Mouse (Mus musculus): ENCODE results near the gene Slc35g1. TPM values are rescaled to one million over a fixed set of nuclear protein-coding genes. Genes with fewer than 3 reads are reported as not detected.

The Slc35g1 gene
- polyA plus RNA-seq, 1 experiment from 2014 or later: 0.99 TPM

GRCm38 (mm10) chr19:38430475-38430874 lies 34.7 kb downstream of the Slc35g1 start:
- Histone ChIP-seq H3K4me1 (ENCODE audit: control insufficient read depth, insufficient read depth, low read depth, low read length) (no peaks in the 10 kb centered on the region), H3K4me3 (ENCODE audit: low read length) (no peak overlapping the region), H3K9me3 (ENCODE audit: control insufficient read depth, low read length) (no peaks in the 10 kb centered on the region), H3K27ac (ENCODE audit: low read depth, low read length) (no peak overlapping the region), H3K36me3 (ENCODE audit: control insufficient read depth, insufficient read depth, low read length) (no peaks in the 10 kb centered on the region), H3K4me2 (ENCODE audit: low read length) (no peak overlapping the region), H3K9ac (ENCODE audit: low read depth, low read length) (no peak overlapping the region), H3K27me3 (replicated peaks; ENCODE audit: control insufficient read depth, insufficient read depth, low read length) (no peaks in the 10 kb centered on the region)
- 85% methylated on average over 8 of the region's 8 CpGs for WGBS
- ATAC-seq: no peak

GRCm38 (mm10) chr19:38431326-38431725 lies 35.5 kb downstream of the Slc35g1 start:
- H3K36me3 ChIP-seq (ENCODE audit: control insufficient read depth, insufficient read depth, low read length): no peaks in the 10 kb centered on the region
- no peaks in the 10 kb centered on the region for H3K9me3 ChIP-seq (ENCODE audit: control insufficient read depth, low read length)
- no peaks in the 10 kb centered on the region for H3K27me3 ChIP-seq (replicated peaks; ENCODE audit: control insufficient read depth, insufficient read depth, low read length)
- H3K9ac ChIP-seq (ENCODE audit: low read depth, low read length): no peak overlapping the region
- no peak overlapping the region for H3K4me2 ChIP-seq (ENCODE audit: low read length)
- no peaks in the 10 kb centered on the region for H3K4me1 ChIP-seq (ENCODE audit: control insufficient read depth, insufficient read depth, low read depth, low read length)
- no peak overlapping the region for H3K4me3 ChIP-seq (ENCODE audit: low read length)
- ATAC-seq: no peak
- WGBS: 73% methylated on average over 7 of the region's 7 CpGs
- H3K27ac ChIP-seq (ENCODE audit: low read depth, low read length): no peak overlapping the region

GRCm38 (mm10) chr19:38432021-38432420 lies 36.2 kb downstream of the Slc35g1 start:
- no peaks in the 10 kb centered on the region for H3K9me3 ChIP-seq (ENCODE audit: control insufficient read depth, low read length)
- H3K4me2 ChIP-seq (ENCODE audit: low read length): no peak overlapping the region
- H3K27me3 ChIP-seq (replicated peaks; ENCODE audit: control insufficient read depth, insufficient read depth, low read length): no peaks in the 10 kb centered on the region
- no peak for ATAC-seq
- WGBS: 82% methylated on average over 3 of the region's 3 CpGs
- H3K9ac ChIP-seq (ENCODE audit: low read depth, low read length): no peak overlapping the region
- H3K27ac ChIP-seq (ENCODE audit: low read depth, low read length): no peak overlapping the region
- no peaks in the 10 kb centered on the region for H3K36me3 ChIP-seq (ENCODE audit: control insufficient read depth, insufficient read depth, low read length)
- no peaks in the 10 kb centered on the region for H3K4me1 ChIP-seq (ENCODE audit: control insufficient read depth, insufficient read depth, low read depth, low read length)
- no peak overlapping the region for H3K4me3 ChIP-seq (ENCODE audit: low read length)

- ATAC-seq: no peak
- Histone ChIP-seq H3K4me1 (ENCODE audit: control insufficient read depth, insufficient read depth, low read depth, low read length) (no peaks in the 10 kb centered on the region), H3K27ac (ENCODE audit: low read depth, low read length) (no peak overlapping the region), H3K27me3 (replicated peaks; ENCODE audit: control insufficient read depth, insufficient read depth, low read length) (no peaks in the 10 kb centered on the region), H3K9ac (ENCODE audit: low read depth, low read length) (no peak overlapping the region), H3K36me3 (ENCODE audit: control insufficient read depth, insufficient read depth, low read length) (no peaks in the 10 kb centered on the region), H3K4me3 (ENCODE audit: low read length) (no peak overlapping the region), H3K9me3 (ENCODE audit: control insufficient read depth, low read length) (no peaks in the 10 kb centered on the region), H3K4me2 (ENCODE audit: low read length) (no peak overlapping the region)
- WGBS: 87% methylated on average over 2 of the region's 2 CpGs
Observed at GRCm38 (mm10) chr19:38433381-38433780, 37.6 kb downstream of the Slc35g1 start.

GRCm38 (mm10) chr19:38435221-38435620 lies 39.4 kb downstream of the Slc35g1 start:
- Histone ChIP-seq H3K9me3 (ENCODE audit: control insufficient read depth, low read length) (no peaks in the 10 kb centered on the region), H3K4me3 (ENCODE audit: low read length) (no peak overlapping the region), H3K27ac (ENCODE audit: low read depth, low read length) (no peak overlapping the region), H3K36me3 (ENCODE audit: control insufficient read depth, insufficient read depth, low read length) (no peaks in the 10 kb centered on the region), H3K9ac (ENCODE audit: low read depth, low read length) (no peak overlapping the region), H3K27me3 (replicated peaks; ENCODE audit: control insufficient read depth, insufficient read depth, low read length) (no peaks in the 10 kb centered on the region), H3K4me1 (ENCODE audit: control insufficient read depth, insufficient read depth, low read depth, low read length) (no peaks in the 10 kb centered on the region), H3K4me2 (ENCODE audit: low read length) (no peak overlapping the region)
- no peak for ATAC-seq
- 94% methylated on average over 15 of the region's 15 CpGs for WGBS

GRCm38 (mm10) chr19:38441860-38442259 lies 46.1 kb downstream of the Slc35g1 start:
- Histone ChIP-seq H3K4me3 (ENCODE audit: low read length) (no peak overlapping the region), H3K9me3 (ENCODE audit: control insufficient read depth, low read length) (no peaks in the 10 kb centered on the region), H3K27ac (ENCODE audit: low read depth, low read length) (no peak overlapping the region), H3K4me1 (ENCODE audit: control insufficient read depth, insufficient read depth, low read depth, low read length) (no peaks in the 10 kb centered on the region), H3K9ac (ENCODE audit: low read depth, low read length) (no peak overlapping the region), H3K36me3 (ENCODE audit: control insufficient read depth, insufficient read depth, low read length) (no peaks in the 10 kb centered on the region), H3K4me2 (ENCODE audit: low read length) (no peak overlapping the region), H3K27me3 (replicated peaks; ENCODE audit: control insufficient read depth, insufficient read depth, low read length) (no peaks in the 10 kb centered on the region)
- WGBS: 84% methylated on average over 8 of the region's 8 CpGs
- no peak for ATAC-seq

GRCm38 (mm10) chr19:38445758-38446157 lies 50.0 kb downstream of the Slc35g1 start:
- ATAC-seq: no peak
- Histone ChIP-seq H3K4me2 (ENCODE audit: low read length) (no peak overlapping the region), H3K4me3 (ENCODE audit: low read length) (no peak overlapping the region), H3K4me1 (ENCODE audit: control insufficient read depth, insufficient read depth, low read depth, low read length) (no peaks in the 10 kb centered on the region; the same call in 1 of the 2 replicates), H3K9ac (ENCODE audit: low read depth, low read length) (no peak overlapping the region), H3K27me3 (replicated peaks; ENCODE audit: control insufficient read depth, insufficient read depth, low read length) (no peaks in the 10 kb centered on the region), H3K9me3 (ENCODE audit: control insufficient read depth, low read length) (no peaks in the 10 kb centered on the region), H3K27ac (ENCODE audit: low read depth, low read length) (no peak overlapping the region), H3K36me3 (ENCODE audit: control insufficient read depth, insufficient read depth, low read length) (no peaks in the 10 kb centered on the region)
- 80% methylated on average over 5 of the region's 5 CpGs for WGBS

Other genes starting within 250 kb of the Slc35g1 start
- gene Fra10ac1, start 171.8 kb upstream of the Slc35g1 start, polyA plus RNA-seq (2015; fragmentation: Nextera tagmentation; extraction: Ambion mirVana): 36.7 and 37.7 TPM in 2 replicates
- gene Lgi1, start 131.4 kb upstream of the Slc35g1 start, polyA plus RNA-seq (2015; fragmentation: Nextera tagmentation; extraction: Ambion mirVana): 22.5 and 23.1 TPM in 2 replicates
- 3.0 and 4.3 TPM in 2 replicates for gene Plce1, start 85.1 kb downstream of the Slc35g1 start, polyA plus RNA-seq (2015; fragmentation: Nextera tagmentation; extraction: Ambion mirVana)

Data from hindbrain, embryonic 16.5 days (tissue).